Mouse (Mus musculus): ENCODE measurements at regions not wholly inside any gene's neighbourhood (a gene's known extent, or its start where the extent isn't known, plus 50 kb on each side); places are given as distances from the start of the nearest gene placed in this dataset.

- DNase-seq (ENCODE audit: low read depth, low spot score), result no peak
Observed at GRCm38 (mm10) chr16:78247189-78247588, 54.1 kb upstream of the Cxadr start.

DNA sequence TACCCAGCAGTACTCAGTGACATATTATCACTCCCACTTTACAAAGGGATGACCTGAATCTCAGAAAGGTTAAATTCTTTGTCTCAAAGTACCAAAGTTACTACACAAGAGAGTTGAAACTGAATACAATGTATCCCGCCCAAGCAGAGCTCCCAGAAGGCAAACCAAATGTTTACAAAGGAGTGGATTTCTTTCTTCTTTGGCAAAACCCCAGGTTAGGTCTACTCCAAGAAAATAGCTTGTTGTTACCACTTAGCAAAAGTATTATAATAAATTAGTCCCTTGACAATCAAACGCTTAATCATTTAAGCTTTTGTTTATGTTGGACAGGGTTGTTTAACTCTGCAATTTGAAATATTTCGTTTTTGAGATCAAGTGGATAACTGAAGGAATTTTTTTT lies 58.6 kb upstream of the Cxadr start:
- DNase-seq (ENCODE audit: low read depth, low spot score), result no peak

DNA sequence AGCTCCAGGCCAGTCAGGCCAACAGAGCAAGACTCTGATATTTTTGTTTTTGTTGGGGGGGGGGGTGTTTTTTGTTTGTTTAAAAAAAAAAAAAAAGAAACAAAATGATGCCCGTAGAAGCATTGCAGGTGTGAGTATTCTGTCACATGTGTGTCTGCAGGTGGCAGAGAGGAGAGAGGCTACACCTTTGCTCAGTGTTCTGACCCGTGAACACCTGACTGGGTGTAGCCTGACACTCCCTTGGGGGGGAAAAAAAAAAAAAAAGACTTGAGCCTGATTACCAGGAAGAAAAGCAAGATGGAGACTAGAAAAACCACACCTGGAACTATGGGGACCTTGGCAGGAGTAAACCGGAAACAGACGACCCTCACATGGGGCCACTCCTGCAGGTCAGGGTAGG lies 61.1 kb upstream of the Cxadr start:
- DNase-seq (ENCODE audit: low read depth, low spot score), result no peak

GRCm38 (mm10) chr16:78238052-78238701 lies 63.1 kb upstream of the Cxadr start:
- DNase-seq (ENCODE audit: low read depth, low spot score), result no peak

DNA sequence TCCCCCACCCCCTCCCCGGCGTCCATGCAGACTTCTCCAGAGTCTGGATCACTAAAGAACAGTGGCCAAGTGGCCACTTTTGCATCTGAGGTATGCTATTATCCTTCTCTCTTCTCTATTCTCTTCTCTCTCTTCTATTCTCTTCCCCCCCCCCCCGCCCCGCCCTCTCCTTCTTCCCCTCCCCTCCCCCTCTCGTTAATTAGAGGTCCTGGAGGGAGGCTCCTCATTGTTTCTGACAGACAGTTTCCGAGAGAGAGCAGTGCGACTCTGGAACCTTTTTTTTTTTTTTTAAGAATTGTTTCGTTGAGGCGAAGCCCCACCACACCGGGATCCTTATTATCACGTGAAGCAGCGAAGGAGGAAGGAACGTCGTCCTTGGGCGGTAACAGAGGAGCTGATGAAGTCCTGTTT lies 63.6 kb upstream of the Cxadr start:
- no peak for DNase-seq (ENCODE audit: low read depth, low spot score)

DNA sequence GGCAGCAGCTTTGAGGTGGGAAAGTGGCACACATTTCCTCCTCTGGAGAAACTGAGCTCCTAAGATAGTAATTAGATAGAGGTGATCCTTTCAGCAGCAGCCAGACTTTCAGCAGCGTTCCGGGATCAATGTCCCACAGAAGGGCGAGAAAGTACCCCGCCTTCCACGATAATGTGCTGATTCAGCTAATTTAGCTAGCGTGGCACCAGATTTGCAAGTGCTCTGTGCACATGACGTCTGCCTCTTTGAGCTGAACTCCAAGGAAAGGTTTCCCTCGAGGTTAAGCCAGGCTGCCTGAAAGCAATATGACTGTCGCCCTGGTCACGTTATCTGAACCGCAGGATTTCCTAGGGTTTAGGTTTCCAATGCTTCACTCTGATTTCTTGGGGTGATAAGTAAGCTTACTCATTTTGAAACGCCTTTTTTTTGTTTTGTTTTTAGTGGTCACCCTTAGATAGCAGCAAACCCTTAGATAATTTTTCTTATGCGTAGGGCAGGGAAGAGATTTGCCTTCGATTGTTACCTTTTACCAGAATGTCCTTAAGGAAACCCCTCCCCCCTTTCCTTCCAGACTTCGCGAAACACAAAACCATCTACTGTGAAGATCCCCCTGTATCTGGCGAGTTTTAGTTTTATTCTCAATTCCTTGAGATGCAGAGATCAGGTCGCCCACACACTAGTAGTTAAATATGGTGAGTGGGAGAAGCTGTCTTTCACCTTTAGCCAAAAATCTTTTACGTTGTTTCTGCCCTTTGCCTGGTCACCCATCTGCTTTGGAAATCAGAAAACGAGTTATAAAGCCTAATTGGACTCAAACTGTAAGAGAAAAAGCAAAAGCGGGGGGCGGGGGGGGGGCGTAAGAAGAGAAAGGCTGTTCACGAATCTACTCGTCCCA lies 64.3 kb upstream of the Cxadr start:
- peak; percentile 27 for DNase-seq (ENCODE audit: low read depth, low spot score)

DNA sequence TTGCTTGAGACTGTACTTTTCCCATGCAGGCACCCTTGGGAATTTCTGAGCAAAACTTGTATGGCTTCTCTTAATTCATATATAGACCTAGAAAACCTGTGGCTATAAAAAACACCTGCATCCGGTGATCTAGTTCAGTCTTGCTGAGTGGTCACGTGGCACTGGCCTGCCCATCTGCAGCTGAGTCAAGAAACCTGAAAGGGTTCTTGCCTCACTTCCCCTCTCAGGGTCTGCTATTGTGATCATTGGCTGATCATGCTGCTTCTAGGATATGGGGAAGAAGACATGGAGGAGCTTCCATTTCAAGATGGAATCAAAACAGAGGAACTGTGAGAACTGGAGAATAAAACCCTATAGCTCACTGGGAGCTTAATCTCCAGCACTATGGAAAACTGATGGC lies 69.1 kb upstream of the Cxadr start:
- DNase-seq (ENCODE audit: low read depth, low spot score), result no peak

DNA sequence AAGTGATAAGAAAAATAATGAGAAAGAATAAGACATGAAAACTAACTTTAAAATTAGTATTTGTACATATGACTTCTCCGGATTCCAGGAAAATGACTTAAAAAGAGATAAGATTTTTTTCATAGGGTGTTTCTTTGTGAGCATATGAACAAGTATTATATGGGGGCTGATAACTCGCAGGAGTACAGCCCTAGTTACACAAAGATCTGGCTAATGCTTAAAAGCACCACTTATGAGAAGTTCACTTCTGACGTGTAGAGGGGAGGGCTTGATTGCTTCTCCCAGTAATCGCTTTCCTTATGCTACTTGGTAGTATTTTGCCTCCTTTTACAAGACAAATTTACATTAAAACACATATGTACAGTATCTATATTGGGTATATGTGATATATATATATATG lies 72.3 kb upstream of the Cxadr start:
- DNase-seq (ENCODE audit: low read depth, low spot score), result no peak

DNA sequence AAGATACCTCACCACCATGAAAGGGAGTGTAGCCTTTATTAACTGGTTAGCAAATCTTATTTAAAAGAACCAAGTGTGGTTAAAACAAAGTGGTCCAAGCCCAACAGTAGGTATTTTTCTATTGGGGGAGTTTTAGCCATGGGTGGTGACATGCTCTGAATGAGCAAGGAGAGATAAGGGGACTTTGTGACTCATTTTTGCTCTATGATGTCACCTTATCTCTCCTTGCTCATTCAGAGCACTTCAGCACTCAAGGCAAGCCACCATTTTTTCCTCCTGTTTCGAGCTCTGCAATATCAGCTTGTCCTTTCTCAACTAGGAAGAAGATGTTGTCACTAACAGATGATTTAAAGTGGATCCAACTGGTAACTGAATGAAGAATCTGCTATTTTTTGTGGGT lies 78.9 kb upstream of the Cxadr start:
- no peak for DNase-seq (ENCODE audit: low read depth, low spot score)

DNA sequence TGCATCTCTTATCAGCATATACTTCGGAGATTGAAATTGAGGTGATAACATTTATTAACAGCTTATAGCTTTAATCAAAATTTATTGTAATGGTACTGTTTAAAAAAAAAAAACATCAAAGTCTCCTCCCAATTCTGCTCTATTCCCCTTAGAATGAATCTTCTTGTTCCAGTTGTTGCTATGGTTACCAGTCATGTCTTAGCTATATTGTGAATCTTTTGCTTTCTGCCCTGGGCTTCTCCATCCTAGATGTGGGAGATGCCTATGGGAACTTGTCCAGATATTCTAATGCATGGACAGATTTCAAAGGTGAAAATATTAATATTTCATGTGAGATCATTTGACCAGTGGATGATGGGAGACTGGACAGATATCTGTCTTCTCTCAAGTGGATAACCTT lies 79.5 kb upstream of the Cxadr start:
- no peak for DNase-seq (ENCODE audit: low read depth, low spot score)

DNA sequence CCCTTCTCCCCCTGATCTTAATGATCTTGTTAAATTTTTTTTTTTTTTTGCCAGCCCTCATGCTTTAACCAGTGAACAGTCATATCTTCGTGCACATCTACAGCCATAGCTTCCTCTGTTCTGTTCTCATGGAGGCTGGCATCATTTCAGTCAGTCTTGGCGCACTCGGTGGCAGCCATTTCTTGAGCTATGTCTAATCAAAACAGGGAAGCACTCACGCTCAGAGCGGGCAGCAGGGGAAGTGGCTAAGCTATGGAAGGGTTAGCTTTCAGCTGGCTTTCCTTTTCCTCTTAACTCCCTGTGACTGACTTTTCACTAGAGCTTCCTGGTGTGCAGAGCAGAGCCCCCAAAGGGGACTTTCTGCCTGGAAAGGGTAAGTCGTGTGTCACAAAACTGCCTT lies 83.7 kb upstream of the Cxadr start:
- peak; percentile 10 for DNase-seq (ENCODE audit: low read depth, low spot score)

GRCm38 (mm10) chr16:78216752-78217351 lies 84.4 kb upstream of the Cxadr start:
- no peak for DNase-seq (ENCODE audit: low read depth, low spot score)

DNA sequence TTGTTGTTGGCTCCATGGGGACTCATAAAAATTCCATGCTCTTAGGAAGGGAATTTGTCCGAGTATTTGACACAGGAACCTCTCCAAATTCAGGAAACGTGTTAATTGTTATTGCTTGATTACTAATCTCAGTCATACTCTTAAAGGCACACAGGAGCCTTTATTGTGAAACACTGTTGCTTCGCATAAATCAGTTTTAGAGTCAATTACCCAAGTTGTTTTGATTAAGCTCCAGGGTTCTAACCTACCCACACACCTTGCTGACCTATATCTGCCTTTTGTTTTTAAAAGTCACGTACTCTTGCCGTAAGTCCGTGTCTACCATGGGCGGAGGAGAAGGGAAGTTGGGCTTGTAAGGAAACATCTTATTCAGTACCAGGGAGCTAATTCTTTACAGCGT lies 89.6 kb upstream of the Cxadr start:
- DNase-seq (ENCODE audit: low read depth, low spot score), result no peak

GRCm38 (mm10) chr16:78208321-78208720 lies 93.0 kb upstream of the Cxadr start:
- no peak for DNase-seq (ENCODE audit: low read depth, low spot score)

GRCm38 (mm10) chr16:78204332-78204731 lies 97.0 kb upstream of the Cxadr start:
- no peak for DNase-seq (ENCODE audit: low read depth, low spot score)

GRCm38 (mm10) chr16:78200044-78200830 lies 101.1 kb upstream of the Cxadr start:
- no peak for DNase-seq (ENCODE audit: low read depth, low spot score)

DNA sequence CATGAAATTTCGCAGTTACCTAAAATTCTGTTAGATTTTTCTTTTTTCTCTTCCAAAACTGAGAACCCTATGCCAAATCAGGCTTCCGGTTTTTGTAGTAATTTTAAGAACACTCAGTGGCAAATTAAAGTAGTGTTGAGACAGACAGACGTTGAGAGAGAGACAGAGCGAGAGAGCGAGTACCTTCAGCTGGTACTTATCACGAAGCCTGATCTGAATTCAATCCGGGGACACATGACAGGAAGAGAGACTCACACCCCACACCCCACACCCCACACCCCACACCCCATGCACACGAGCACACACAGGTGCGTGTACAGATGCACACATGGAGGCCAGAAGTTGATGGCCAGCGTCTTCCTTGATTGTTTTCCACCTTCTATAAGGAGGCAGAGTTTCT lies 102.0 kb upstream of the Cxadr start:
- no peak for DNase-seq (ENCODE audit: low read depth, low spot score)

- DNase-seq (ENCODE audit: low read depth, low spot score), result peak; percentile 26
Observed at GRCm38 (mm10) chr16:78198642-78199121, 102.6 kb upstream of the Cxadr start.

GRCm38 (mm10) chr16:78197252-78197896 lies 103.9 kb upstream of the Cxadr start:
- peak; percentile 56 for DNase-seq (ENCODE audit: low read depth, low spot score)

- no peak for DNase-seq (ENCODE audit: low read depth, low spot score)
Observed at GRCm38 (mm10) chr16:78170627-78171605, 130.4 kb upstream of the Cxadr start.

Data from skeletal muscle tissue, adult 2 months (tissue).